Mouse (Mus musculus) thymus, adult 2 months (tissue): ENCODE results near the gene Hsd17b14.

Experiments
- CTCF ChIP-seq: fragments of 200-500 bp; IDR thresholded peaks from 2 replicates; pipeline ENCODE4 v1.5.1; 2012; ENCODE audit warnings: mild to moderate bottlenecking, control low read depth, low read length, moderate library complexity, borderline replicate concordance; ENCODE audit not compliant: control insufficient read depth, poor library complexity, insufficient read depth; ENCODE audit errors: extremely low read depth
- POLR2A ChIP-seq: fragments of 200-500 bp; IDR thresholded peaks from 2 replicates; pipeline ENCODE4 v1.6.1; 2012; ENCODE audit warnings: mild to moderate bottlenecking, low read length, control low read depth, moderate library complexity; ENCODE audit not compliant: control insufficient read depth, poor library complexity, insufficient read depth; ENCODE audit errors: extremely low read depth

- TF ChIP-seq CTCF (no peak), POLR2A (no peak)
Observed at GRCm38 (mm10) chr7:45507583-45507982, 47.1 kb upstream of the Hsd17b14 start.
